Mouse (Mus musculus): ENCODE measurements at regions not wholly inside any gene's neighbourhood (a gene's known extent, or its start where the extent isn't known, plus 50 kb on each side); places are given as distances from the start of the nearest gene placed in this dataset.

DNA sequence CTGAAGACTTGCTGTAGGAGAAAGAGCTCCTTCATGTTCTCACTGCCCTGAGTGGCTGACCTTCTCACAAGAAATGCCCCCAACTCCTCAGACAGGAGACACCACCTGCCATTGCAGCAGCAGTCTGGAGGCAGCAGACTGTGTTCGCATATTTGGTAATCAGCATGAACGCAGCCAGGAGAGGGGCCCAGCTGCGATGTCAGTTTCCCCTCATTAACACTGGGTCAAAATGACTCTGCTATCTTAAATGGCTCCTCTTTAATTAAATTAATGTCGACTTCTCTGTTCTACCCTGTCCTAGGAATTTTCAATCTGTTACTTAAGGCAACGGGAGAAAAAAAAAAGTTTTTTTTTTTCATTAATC, 100.9 kb upstream of the Samsn1 start:
- TF ChIP-seq POLR2A (IDR thresholded peaks at IDR 0.05; ENCODE audit: insufficient read depth, low read length) = no peak
- TF ChIP-seq CTCF (IDR thresholded peaks at IDR 0.05; ENCODE audit: low read depth, low read length) = no peak
- no peak for TF ChIP-seq EP300 (IDR thresholded peaks at IDR 0.05; ENCODE audit: insufficient read depth, low read depth, low read length)

All from ES-Bruce4 (cell line).